Mouse (Mus musculus) inflammation-experienced regulatory T-cells, adult 16 weeks (primary cell): Measurements from ENCODE around the gene Cd3g. TPM values are rescaled to one million over a fixed set of nuclear protein-coding genes. Genes with fewer than 3 reads are reported as not detected.

Experiments
- polyA plus RNA-seq: library from polyadenylated mRNA; unstranded; fragments of 100-300 nt; shearing (Covaris generic); gene quantifications from one replicate; pipeline ENCODE4 v1.2.1, GENCODE M21; 2017

Gene Cd3g
- 1,480 TPM for polyA plus RNA-seq

DNA sequence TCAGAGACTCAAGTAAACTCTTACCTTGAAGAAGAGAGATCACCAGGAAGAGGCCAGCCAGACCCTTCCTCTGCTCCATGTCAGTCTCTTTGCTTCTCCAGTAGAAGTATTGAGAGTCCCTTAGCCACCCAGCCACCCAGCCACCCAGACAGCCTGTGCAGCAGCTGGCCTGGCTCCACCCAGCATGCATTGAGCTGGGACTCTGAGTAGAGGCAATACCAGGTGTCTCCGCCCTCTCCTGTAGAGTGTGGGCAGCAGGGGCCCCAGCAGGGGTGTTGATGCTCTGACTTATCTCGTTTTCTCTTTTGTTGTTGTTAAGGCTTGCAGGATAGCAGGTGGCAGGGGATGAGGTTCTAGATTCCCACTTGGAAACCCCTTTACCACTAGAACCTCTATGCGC lies at the start of gene Cd3g:
Gene Cd3g (minus strand): TSS at position 190 of the 400 bp plus-strand sequence.

DNA sequence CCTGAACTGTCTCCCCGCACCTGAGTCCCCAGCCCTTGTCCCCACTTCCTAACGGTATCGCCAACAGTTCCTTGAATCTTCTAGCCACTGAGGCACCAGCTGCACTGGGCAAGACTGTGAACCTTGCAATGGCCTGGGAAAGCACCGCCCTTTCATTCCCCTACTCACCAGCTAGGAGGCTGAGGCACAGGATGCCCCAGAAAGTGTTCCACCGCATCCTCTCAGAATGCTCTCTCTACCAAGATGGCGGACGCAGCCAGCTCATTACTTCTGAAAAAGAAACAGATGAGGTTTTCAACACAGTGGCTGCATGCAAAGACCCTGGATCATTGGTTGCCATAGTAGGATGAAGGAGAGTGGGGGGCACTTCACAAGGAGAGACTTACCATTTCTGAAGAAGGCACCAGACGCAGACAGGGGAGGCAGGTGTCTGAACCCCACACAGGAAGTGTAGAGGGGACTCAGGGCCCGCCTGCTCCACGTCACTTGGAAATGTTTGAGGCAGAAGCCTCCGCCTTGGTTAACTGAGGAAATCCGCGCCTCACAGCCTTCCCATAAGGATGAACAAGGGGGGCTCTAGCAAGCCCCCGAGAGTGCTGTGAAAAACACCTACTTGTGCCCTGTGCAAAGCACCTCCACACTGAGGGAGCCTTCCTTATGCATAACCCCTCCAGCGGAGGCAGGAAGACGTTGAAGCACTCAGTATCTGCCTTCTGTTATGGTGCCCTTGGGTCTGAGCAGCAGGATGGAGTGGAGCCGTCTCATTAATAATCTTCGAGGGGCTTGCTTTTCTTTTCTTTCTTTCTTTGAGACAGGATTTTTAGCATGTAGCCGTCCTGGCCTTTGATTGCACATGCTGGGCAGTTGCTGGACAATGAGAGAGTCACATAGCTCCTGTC lies 29.2 kb upstream of the Cd3g start, which contains the start of gene Cd3e:
Gene Cd3e (minus strand): TSS at position 448 of the 899 bp plus-strand sequence.

DNA sequence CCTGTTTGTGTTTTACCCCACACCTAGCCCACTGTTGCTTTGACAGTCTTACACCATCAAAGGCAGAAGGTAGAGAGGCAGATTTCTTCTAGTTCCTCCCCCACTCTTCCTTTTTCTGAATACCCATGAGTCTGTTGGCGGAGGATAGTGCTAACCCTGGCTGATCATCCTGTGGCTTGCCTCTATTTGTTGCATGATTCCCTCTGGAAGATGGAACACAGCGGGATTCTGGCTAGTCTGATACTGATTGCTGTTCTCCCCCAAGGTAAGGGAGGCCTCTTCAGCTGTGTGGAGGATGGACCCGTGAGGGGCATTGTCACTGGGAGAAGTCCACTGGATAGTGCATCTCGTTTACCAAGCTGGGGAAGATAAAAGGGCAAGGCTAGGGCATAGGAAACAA lies 1.4 kb upstream of the Cd3g start, which contains the start of gene Cd3d:
Gene Cd3d (plus strand): TSS at position 111 of the 400 bp plus-strand sequence.

DNA sequence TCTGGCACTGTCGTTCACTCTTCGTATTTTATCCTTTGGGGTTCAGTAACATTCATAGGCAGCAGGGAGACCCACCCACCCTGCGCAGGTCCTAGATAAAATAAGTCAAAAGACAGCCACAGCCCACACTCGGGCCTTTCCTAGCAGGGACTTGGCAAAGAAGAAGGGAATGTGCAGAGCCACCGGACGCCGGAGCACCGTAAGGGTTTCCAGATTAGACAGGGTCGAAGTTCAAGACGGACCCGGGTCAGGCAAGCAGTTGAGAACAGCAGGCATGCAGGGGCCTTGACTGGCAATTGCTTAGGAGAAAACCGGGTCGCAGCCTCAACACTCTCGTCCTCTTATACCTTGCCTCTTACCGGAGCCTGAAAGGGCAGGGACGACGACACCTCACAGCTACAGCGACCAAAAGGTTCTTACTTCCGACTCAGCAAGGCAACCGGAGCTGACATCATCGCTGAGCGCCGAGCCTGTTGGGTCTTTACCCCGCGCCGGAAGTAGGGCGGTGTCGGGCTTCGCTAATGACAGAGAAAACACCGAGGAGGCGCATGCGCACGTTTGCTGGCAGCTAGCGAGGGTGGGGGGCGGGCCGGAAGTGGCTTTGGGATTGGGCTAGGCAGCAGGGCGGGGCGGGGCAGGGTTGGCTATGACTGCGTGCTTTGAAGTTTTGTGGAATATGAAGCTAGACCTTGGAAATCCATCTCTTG lies 15.0 kb downstream of the Cd3g start, which contains the start of gene Ube4a:
Gene Ube4a (minus strand): TSS at position 475 of the 707 bp plus-strand sequence.

DNA sequence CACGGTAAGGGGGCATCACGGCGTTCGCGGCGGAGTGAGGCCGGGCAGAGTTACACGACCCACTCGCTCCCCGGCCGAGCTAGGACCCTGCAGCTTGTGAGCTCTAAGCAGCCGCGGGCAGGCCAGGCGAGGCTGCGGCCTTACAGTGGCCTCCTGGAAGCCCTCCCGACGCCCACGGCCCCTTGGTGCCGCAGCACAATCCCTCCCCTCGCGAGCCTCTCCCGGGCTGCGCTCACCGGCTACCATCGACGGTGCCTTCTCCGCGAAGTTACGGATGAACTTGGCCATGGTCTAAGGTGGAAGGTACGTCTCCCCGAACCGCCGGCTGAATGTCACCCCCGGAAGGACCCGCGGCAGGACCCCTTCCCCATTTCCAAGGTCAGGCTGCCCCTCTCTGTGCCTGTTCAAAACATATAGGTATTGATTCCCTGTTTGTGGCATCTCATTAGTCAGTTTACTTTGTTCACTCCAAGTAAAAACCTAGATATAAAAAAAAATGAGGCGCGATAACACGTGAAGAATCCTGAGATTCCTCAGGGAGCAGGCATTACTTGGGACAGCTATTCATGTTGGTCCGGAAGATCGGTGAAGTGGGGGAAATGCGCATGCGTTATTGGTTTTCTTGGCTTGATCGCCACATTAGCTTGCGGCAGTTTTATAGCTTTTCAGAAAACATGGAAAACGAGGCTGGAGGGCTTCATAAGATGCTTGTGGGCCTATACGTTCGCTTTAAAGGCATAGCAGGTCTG lies 59.7 kb downstream of the Cd3g start, which contains the start of gene Atp5l:
Gene Atp5l (minus strand): TSS at position 369 of the 749 bp plus-strand sequence.

Other genes with a start within 250 kb of the Cd3g start
- gene Phldb1, start 245.2 kb downstream of the Cd3g start, polyA plus RNA-seq, result 1.4 TPM
- 157 TPM for gene Arcn1, start 212.6 kb downstream of the Cd3g start, polyA plus RNA-seq
- 43.3 TPM for gene Ift46, start 212.5 kb downstream of the Cd3g start, polyA plus RNA-seq
- not detected for gene Tmem25, start 181.1 kb downstream of the Cd3g start, polyA plus RNA-seq
- gene Ttc36, start 177.4 kb downstream of the Cd3g start, polyA plus RNA-seq, result not detected
- 40.8 TPM for gene Kmt2a, start 99.1 kb downstream of the Cd3g start, polyA plus RNA-seq
- 307 TPM for gene Atp5l, start 59.7 kb downstream of the Cd3g start, polyA plus RNA-seq
- 52.2 TPM for gene Ube4a, start 14.8 kb downstream of the Cd3g start, polyA plus RNA-seq
- 967 TPM for gene Cd3d, start 1.4 kb upstream of the Cd3g start, polyA plus RNA-seq
- gene Cd3e, start 29.2 kb upstream of the Cd3g start, polyA plus RNA-seq, result 1,516 TPM
- 0.23 TPM for gene Mpzl2, start 59.4 kb upstream of the Cd3g start, polyA plus RNA-seq
- gene Mpzl3, start 74.8 kb upstream of the Cd3g start, polyA plus RNA-seq, result 18.6 TPM
- 4.9 TPM for gene Jaml, start 98.8 kb upstream of the Cd3g start, polyA plus RNA-seq
- not detected for gene Scn2b, start 137.4 kb upstream of the Cd3g start, polyA plus RNA-seq
- gene Scn4b, start 158.0 kb upstream of the Cd3g start, polyA plus RNA-seq, result 0.11 TPM
- gene BC049352, start 201.6 kb upstream of the Cd3g start, polyA plus RNA-seq, result 1.3 TPM
- not detected for gene Tmprss4, start 223.7 kb upstream of the Cd3g start, polyA plus RNA-seq